Mouse (Mus musculus): ENCODE measurements around the gene Rnf167.

DNA sequence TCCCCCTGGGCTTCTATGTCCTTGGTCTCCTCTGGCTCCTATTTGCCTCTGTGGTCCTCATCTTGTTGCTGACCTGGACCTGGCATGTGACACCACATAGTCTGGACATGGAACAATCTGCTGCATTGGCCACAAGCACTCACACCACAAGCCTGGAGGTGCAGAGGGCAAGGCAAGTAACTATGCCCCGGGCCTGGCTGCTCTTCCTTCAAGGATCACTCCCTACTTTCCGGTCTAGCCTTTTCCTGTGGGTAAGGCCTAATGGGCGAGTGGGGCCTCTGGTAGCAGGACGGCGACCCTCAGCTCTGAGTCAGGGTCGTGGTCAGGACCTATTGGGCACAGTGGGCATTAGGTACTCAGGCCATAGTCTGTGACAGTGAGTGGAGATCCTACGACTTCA is 5.8 kb upstream of the Rnf167 start:
- no peak for TF ChIP-seq POLR2A (IDR thresholded peaks at IDR 0.05; ENCODE audit: borderline replicate concordance, low read depth, low read length)
- no peak for TF ChIP-seq CTCF (IDR thresholded peaks at IDR 0.05; ENCODE audit: low read depth, low read length)
